Mouse (Mus musculus) kidney, adult 8-10 months (tissue): ENCODE results near the gene Retnla.
"Not testable (repeated sequence)": the region's sequence is repeated elsewhere in the genome, so short reads cannot be mapped to it uniquely, and the experiment has no call there.

Experiments
- DNase-seq, 2 experiments: peaks; one replicate each; pipeline ENCODE4 v3.0.0; 2022

The Retnla gene

DNA sequence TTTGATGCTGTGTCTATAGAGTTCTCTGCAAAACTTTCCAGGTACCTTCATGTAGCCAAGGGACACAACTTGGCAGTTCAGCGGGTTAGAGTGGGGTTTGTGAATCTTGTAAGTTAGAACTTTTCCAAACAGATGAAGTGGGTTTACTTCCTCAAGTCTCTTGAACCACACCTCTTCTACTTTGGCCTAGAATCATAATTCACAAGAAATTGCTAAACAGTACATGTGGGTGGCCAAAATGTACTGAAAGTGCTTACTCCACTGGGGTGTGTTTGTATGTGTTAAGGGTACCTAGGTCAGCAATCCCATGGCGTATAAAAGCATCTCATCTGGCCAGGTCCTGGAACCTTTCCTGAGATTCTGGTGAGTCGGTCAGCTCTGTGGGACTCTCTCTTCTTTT, at the start of gene Retnla:
Gene Retnla, plus strand, starts transcription at position 286 of the 400 bp plus-strand sequence.
- no peak for DNase-seq

DNA sequence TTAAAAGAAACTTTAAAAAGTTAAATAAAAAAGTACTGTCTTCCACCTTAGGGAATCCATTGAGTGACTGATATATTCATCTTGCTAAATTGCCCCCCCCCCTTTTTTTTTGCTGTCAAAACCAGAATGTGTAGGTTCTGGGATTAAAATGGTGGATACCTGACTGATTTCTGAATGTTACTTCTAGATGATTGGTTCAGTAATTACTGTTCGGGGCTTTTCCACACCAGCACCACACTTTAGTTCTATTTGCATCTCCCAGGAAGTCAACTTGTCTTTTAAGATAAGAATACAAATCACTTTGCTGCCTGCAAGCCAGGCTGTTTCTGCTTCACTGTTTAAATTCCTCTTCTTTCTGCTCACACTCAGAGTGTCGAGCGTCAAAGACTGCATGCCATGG, 44.1 kb upstream of the Retnla start:
- no peak for DNase-seq

DNA sequence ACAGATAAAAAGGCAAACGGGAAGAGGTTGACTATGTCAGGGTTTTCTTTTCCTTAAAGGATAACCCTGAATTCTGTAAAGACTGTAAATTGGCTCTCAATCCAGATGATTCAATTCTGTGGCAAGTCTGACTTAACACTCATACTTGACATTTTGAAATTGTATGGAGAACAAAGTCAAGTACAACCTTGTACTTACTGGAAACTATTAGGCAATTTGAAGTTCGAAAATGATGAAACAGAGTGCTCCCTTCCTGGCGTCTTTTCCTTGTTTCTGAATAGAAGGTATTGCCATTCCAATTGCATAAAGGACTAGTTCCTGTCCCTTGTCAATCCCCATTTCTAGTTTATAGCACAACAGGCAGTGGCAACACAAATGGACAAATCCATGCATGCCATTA, 42.9 kb upstream of the Retnla start:
- no peak for DNase-seq

DNA sequence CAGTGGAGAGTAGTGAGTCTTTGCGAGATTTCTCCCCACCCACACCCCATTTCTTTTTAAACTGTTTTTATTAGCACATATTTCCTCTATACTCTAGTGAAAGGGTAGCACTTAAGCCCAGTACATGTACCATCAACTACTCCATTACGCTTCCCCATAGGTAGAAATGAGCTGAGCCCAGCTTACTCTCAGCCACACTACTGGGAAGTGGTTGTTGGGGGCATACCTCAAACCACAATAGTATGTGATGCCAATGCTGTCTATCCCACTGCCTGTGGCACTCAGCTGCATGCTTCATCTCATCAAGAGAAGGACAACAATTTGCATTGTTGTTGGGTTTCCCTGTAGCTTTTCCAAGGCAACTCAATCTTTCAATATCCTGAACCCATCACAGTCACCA, 41.4 kb upstream of the Retnla start:
- no peak for DNase-seq

DNA sequence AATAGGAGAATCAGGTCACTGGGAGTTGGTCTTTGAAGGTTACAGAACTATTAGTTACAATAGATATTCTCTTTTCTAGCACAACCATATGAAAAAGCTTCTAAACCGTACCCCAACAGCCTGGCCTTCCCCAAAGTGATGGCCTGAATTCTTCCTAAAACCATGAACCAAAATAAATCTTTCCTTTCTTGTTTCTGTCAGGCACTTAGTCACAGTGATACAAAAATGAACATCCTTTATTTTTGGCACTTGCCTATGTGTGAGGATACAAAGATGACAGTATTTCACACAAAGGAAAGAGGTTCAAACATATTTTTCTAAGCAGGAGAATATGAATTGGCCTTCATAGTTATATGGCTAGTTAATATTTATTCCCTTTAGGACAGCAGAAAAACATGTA, 36.9 kb upstream of the Retnla start:
- no peak for DNase-seq

DNA sequence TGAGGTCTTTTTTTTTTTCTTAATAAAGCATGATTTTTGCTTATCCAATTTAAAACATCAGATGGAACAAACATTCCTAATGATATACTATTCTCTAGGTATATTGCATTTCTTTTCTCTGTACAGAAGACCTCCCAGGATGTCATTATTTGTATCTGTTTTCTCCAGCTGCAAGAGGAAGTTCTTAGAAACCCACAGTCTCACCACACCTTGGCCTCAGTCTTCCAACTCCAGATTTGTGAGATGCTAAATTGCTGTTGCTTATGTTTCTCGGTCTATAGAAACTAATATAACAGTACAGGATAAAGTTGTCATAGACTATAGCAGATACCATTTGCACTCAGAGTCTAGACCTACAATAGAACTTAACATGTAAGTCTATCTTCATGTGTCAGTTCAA, 35.8 kb upstream of the Retnla start:
- DNase-seq = no peak

DNA sequence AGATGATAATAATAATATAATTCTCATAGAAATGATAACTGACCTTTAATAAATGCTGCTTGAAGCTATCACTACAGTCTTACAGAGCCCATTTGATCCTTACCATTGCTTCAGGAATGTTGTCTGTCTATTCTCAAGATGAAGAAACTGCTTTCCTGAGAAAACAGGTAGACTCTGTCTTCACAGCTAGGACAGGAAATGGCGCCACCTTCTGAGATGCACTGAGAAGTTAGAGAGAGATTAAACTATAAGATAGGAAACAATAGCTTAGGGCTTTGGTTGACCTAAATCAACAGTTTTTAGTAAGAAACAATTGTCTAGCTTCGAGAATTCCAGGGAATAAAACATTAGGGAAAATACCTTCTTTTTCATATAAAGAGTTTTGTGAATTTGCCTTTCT, 33.0 kb upstream of the Retnla start:
- peak in 1 of 2 experiments; percentile 1 for DNase-seq

DNA sequence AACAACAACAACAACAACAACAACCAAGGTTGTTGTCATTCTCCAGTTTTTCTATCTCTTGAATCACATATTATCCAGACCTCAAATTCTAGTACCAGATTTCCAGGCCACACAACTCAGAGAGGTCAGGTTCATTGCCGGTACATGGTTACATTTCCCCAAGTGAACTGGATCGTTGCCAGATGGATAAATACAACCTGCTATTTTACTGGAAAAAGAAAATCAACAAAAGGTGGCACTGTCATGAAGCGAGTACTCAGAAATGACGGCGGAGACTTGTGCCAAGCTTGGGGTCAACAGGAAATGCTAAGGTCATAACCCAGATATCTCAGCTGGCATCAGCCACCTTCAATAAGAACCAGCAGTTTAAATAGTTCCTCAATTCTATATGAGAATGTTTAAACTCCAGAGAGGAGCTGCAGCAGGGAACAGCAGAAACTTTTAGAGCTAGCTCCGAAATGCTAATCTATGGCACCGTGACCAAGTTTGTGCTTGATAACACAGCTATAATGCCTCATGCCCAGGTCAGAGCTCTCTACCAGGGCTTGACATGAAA, 30.4 kb upstream of the Retnla start:
- DNase-seq = no peak

DNA sequence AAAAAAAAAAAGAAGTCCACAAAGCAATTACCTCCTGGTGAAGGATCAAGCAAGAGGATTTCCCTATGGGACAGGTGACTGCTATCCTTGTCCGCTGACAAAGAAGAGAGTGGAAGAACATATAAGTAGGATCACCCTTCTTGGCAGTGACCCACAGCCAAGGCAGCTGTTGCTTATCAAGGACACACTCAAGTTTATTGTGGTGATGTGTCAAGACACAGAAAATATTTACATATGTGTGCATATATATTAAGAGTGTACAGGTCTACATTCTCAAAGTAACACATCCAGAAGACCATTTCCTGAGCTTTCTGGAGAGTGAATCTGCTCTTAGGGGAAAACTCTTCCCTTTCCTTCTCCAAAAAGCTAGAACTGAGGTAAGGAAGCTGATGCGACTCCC, 25.7 kb upstream of the Retnla start, which contains the start of gene Retnlb:
Gene Retnlb, plus strand, starts transcription at position 162 of the 400 bp plus-strand sequence.
- no peak for DNase-seq

DNA sequence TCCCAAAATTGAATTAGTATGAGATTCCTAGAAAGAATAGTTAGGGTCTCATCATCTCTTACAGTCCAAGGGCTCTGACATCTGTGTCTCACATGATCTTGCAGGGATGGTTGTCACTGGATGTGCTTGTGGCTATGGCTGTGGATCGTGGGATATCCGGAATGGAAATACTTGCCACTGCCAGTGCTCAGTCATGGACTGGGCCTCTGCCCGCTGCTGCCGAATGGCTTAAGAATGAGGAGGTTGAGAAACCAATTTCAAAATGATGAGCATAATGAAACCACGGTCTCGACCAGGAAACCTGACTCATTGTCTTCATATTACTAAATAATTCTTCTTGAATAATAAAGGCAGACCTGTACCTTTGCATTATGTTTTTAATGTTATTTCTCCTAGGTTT, 23.8 kb upstream of the Retnla start:
- no peak for DNase-seq

DNA sequence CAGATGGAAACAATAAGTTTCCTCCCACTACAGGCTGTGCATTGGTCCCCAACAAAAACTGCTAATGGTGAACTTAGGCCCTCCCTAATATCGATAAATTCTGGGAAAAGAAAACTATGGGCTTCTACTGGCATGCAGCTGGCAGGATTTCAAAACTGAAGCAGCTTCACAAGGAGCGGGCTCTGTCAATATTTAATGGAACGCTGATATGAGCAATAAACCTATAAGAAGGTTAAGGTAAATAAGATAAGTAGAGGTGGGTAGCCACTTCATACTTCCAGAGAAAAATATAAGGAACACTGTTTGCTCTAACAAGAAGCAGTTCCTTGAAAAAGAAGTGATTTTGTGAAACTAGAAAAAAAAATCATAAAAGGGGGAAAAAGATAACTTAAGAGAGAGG, 15.9 kb upstream of the Retnla start:
- no peak for DNase-seq

DNA sequence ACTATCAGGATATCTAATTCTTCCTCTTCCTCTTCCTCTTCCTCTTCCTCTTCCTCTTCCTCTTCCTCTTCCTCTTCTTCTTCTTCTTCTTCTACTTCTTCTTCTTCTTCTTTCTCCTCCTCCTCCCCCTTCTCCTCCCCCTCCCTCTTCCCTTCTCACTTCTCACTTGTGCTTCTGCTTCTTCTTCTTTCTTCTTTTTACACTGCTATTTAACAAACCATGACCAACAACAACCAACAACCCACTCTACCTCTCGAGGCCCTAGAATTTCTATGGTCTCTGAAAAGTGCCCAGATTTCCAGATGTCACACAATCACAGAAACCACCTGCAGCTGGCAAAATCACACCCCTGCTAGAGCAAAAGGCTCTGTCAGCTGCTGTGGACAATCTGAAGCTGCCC, 14.7 kb upstream of the Retnla start:
- no peak for DNase-seq

DNA sequence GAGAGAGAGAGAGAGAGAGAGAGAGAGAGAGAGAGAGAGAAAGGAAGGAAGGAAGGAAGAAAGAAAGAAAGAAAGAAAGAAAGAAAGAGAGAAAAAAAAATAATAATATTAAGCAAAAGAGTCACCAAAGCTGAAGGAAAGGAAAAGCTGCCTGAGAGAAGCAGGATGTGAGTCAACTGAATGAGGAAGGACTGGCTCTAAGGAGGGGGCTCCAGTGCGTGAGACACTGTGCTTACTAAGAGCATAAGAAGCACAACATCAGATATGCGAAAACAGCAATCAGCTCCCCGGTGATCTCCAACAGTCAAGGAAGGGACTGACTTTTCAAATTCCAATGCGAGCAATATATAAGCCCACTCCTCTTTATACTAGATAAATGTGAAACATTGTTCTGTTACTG, 13.3 kb upstream of the Retnla start:
- DNase-seq = no peak

DNA sequence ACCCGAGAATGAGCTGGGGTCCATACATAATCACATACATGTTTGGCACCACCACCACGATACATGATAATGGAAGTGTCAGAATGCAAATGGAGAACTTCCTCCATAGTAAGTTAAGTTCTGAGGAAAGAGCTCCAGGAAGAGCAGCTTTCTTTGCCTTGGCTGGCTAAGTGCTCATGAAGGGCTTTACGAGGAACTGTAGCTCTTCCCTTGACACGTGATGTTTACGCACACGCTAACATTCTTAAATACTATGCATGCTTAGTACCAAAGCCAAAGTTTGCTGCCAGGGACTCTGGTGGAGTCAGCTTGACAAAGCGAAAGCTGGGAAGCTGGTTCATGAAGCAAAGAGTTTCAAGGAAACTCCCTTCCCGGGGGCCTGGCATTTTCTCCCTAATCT, 10.3 kb upstream of the Retnla start:
- no peak for DNase-seq

DNA sequence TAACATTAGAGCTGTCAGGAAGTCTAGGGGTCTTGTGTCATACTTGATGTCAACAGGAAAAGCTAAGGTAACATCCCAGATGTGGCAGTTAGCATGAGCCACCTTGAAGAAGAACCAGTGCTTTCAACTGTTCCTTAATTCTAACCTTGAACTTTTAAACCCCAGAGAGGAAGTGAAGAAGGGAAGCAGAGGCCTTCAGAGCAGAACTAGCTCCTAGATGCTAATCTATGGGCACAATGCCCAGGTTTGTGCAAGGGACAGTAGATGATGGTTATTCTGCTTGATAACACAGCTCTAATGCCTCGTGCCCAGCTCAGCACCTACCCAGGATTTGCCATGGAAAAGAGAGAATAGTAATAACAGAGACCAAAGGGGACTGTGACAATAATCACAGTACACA, 8.7 kb upstream of the Retnla start:
- not testable (repeated sequence) for DNase-seq

DNA sequence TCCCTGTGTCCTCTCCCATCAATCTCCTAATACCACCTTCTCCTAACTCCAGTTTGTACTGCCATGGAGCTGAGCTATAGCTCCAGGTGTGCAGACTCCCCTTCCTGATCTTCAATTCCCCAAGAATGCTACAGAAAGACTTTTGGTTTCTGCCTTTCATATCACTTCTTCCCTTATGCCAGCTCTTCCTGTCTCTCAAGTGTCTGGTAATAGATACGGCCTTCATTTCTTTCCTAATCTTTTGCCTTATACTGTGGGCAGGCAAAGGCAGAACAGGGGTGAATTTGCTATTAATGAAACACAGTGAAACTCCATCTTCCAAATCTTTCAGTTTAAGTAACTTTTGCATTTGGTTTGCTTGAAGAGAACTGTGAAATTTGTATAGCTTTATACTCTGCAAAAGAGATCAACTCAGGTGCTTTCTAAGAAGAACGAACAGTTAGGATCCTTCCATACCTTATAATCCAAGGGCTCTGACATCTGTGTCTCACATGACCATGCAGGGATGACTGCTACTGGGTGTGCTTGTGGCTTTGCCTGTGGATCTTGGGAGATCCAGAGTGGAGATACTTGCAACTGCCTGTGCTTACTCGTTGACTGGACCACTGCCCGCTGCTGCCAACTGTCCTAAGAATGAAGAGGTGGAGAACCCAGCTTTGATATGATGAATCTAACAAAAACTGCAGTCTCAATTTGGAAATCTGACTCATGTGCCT, 1.5 kb downstream of the Retnla start:
- DNase-seq = no peak

DNA sequence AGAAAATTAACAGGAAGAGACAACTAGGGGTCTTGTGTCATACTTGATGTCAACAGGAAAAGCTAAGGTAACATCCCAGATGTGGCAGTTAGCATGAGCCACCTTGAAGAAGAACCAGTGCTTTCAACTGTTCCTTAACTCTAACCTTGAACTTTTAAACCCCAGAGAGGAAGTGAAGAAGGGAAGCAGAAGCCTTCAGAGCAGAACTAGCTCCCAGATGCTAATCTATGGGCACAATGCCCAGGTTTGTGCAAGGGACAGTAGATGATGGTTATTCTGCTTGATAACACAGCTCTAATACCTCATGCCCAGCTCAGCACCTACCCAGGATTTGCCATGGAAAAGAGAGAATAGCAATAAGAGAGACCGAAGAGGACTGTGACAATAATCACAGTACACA, 22.7 kb downstream of the Retnla start:
- DNase-seq = not testable (repeated sequence)

DNA sequence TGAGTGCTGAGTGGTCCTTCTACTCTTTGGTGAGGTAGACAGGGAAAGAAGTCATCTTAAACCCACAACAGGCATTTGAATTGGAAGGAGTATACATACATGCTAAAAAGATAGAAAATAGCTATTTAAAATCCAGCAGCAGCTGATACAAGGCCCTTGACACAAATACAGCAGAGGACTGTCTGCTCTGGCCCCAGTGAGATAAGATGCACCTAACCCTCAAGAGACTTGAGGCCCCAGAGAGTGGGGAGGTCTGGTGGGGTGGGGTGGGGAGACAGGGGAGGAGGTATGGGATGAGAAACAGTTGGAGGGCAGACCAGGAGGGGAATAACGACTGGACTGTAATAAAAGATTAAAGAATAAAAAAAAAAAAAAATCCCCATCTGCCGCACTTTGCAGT, 25.3 kb downstream of the Retnla start:
- no peak for DNase-seq

DNA sequence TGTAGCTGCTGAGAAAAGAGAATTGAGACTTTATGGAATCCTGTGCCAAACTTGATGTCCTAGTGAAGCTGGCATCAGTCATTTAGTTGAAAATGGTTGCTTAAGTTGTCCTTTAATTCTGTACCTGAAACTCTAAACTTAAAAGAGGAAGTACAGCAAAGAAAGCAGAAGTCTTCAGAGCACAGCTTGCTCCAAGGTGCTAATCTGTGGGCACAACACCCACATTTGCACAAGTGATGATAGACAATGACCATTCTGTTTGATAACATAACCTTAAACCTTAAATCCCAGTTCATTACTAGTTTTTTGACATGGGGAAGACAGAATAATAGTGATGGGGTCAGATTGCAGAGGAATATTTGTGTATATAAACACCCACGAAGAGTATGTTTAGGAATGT, 26.3 kb downstream of the Retnla start:
- no peak for DNase-seq

DNA sequence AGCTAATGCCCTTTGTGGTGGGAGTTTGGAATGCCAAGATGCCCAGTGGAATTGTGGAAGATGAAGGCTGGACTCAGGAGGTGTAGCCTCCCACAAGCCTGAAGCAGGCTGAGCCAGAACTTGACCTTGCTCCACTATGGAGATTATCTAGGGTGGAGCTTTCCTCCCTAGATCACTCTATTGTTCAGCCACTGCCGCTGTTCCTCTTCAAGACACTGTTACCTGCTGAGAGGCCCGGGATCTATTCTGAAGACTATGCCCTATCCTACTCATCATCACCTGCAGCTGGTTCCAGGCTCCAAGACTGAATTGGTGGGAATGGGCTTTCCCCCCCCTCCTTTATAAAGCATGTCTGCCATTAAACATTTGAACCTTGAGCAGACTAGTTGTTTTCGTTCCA, 27.3 kb downstream of the Retnla start:
- no peak for DNase-seq

DNA sequence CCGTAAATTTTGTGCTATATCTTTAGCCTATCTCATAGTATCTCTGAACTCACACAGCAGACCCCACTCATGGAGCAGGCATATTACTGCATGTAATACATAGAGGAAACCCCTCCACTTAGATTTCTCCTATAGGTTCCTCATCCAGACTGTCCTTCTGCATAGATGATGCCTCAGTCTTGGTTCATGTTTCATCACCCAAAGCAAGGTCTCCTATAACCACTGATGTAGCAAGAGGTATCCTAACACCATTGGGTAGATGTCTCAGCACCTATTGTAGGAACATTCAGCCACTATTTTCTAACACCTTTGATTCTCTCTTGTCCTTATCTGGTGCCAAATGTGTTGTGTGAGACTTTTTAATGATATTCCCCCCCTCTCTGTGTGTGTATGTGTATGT, 29.4 kb downstream of the Retnla start:
- DNase-seq = no peak

DNA sequence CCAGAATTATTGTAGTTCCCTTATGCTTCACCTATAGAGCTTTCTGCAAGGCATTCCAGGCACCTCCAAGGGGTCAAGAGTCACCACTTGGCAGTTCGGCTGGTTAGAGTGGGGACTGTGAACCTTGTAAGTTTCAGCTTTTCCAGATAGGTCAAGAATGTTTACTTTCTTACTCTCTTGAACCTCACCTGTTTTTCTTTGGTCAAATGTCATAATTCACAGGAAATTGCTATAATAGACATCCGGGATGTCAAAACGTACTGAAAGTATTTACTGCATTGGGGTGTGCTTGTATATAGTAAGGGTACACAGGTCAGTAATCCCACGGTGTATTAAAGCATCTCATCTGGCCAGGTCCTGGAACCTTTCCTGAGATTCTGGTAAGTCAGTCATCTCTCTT, 30.0 kb downstream of the Retnla start, which contains the start of gene Retnlg:
Gene Retnlg, plus strand, starts transcription at position 301 of the 400 bp plus-strand sequence.
- DNase-seq = no peak

DNA sequence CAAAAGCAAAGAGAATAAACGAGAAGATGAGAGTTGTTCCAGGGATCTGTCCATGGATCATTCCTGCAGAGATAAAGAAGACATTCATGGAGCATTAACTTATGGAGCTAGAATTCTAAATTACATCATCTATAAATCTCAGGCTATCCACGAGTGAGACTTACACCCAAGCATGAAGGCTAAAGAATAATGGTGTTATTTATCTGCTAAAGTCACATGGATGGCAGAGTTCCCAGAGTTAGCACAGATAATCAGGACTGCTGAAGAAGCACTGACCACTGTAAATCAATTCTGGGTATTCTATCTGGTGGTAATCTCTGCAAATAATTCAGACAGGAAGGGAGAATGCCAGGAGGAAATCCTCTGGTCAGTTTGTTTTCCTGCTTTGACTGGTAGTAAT, 48.4 kb downstream of the Retnla start:
- DNase-seq = no peak
